ENCODE assay signal across 7 mouse cellular contexts in genomic region chr8:70628986-70629490, GRCm38 (mm10). TPM values are rescaled to one million over a fixed set of nuclear protein-coding genes. Genes with fewer than 3 reads are reported as not detected.
DNase-seq lines count a peak whose midpoint lies in the region; ATAC-seq lines count a peak whose summit lies in the region.

No protein-coding gene starts in this region.

- H3K9ac ChIP-seq in lung, embryonic 16.5 days (ENCODE audit: low read length), result peak overlapping the region; percentile 32; the same call in 1 of the 2 replicates
- H3K9ac ChIP-seq in forebrain, embryonic 15.5 days (replicated peaks), result peak overlapping the region; percentile 45
- peak overlapping the region; percentile 70 for H3K9ac ChIP-seq in limb, embryonic 13.5 days
- H3K9ac ChIP-seq in stomach, embryonic 14.5 days (replicated peaks; ENCODE audit: low read depth, low read length), result no peak overlapping the region; the same call in 1 of the 2 replicates

- no peak overlapping the region for H3K27ac ChIP-seq in lung, embryonic 16.5 days (ENCODE audit: low read length)
- peak overlapping the region; percentile 47 for H3K27ac ChIP-seq in forebrain, embryonic 15.5 days (replicated peaks)
- peak overlapping the region; percentile 22; the same call in 1 of the 2 replicates for H3K27ac ChIP-seq in limb, embryonic 13.5 days
- no peak overlapping the region for H3K27ac ChIP-seq in stomach, embryonic 14.5 days (ENCODE audit: low read length)

- DNase-seq in lung, postnatal 14 days, result no peak
- DNase-seq in spleen, postnatal 14 days (ENCODE audit: low spot score in 2 of 2), result no peak
- no peak for DNase-seq in frontal cortex, adult 2 months (ENCODE audit: extremely low spot score in 1 of 2, low spot score in 1 of 2)

- no peak for ATAC-seq in lung, embryonic 16.5 days (ENCODE audit: low read depth)
- no peak for ATAC-seq in forebrain, embryonic 15.5 days (replicated peaks)
- no peak for ATAC-seq in limb, embryonic 13.5 days (ENCODE audit: low FRiP score, low read depth)
- no peak for ATAC-seq in stomach, embryonic 14.5 days (ENCODE audit: insufficient number of reproducible peaks, insufficient read depth, low FRiP score, low read depth)

- H3K4me3 ChIP-seq in lung, embryonic 16.5 days (ENCODE audit: low read length), result peak overlapping the region; percentile 44
- H3K4me3 ChIP-seq in forebrain, embryonic 15.5 days, result peak overlapping the region; percentile 46
- H3K4me3 ChIP-seq in limb, embryonic 13.5 days, result peak overlapping the region; percentile 53
- H3K4me3 ChIP-seq in stomach, embryonic 14.5 days (ENCODE audit: low read depth, low read length), result peak overlapping the region; percentile 33

- WGBS in lung, embryonic 16.5 days, result 51% methylated on average over 7 of the region's 7 CpGs
- 63% methylated on average over 7 of the region's 7 CpGs for WGBS in forebrain, embryonic 15.5 days
- 57% methylated on average over 7 of the region's 7 CpGs for WGBS in limb, embryonic 13.5 days
- WGBS in stomach, embryonic 14.5 days, result 48% methylated on average over 7 of the region's 7 CpGs

- peaks cover 21% of the 10 kb centered on the region for H3K4me1 ChIP-seq in lung, embryonic 16.5 days (replicated peaks; ENCODE audit: control insufficient read depth, insufficient read depth, low read length)
- peaks cover 23% of the 10 kb centered on the region for H3K4me1 ChIP-seq in forebrain, embryonic 15.5 days
- H3K4me1 ChIP-seq in limb, embryonic 13.5 days, result peaks cover 39% of the 10 kb centered on the region
- peaks cover 19% of the 10 kb centered on the region for H3K4me1 ChIP-seq in stomach, embryonic 14.5 days (ENCODE audit: control insufficient read depth, insufficient read depth, low read length)

- no peaks in the 10 kb centered on the region for H3K36me3 ChIP-seq in lung, embryonic 16.5 days (ENCODE audit: control insufficient read depth, insufficient read depth, low read length)
- no peaks in the 10 kb centered on the region for H3K36me3 ChIP-seq in forebrain, embryonic 15.5 days
- no peaks in the 10 kb centered on the region for H3K36me3 ChIP-seq in limb, embryonic 13.5 days
- no peaks in the 10 kb centered on the region for H3K36me3 ChIP-seq in stomach, embryonic 14.5 days (ENCODE audit: control insufficient read depth, insufficient read depth, low read length)

- no peaks in the 10 kb centered on the region for H3K27me3 ChIP-seq in lung, embryonic 16.5 days (ENCODE audit: control insufficient read depth, insufficient read depth, low read depth, low read length)
- H3K27me3 ChIP-seq in forebrain, embryonic 15.5 days, result 0 out of 2 replicates have a peak, but pooled peaks cover 6% of the 10 kb centered on the region
- peaks cover 14% of the 10 kb centered on the region for H3K27me3 ChIP-seq in limb, embryonic 13.5 days
- no peaks in the 10 kb centered on the region for H3K27me3 ChIP-seq in stomach, embryonic 14.5 days (ENCODE audit: control insufficient read depth, insufficient read depth, low read length)

- peak overlapping the region; percentile 63 for H3K4me2 ChIP-seq in lung, embryonic 16.5 days (ENCODE audit: low read depth, low read length)
- H3K4me2 ChIP-seq in forebrain, embryonic 15.5 days (replicated peaks), result peak overlapping the region; percentile 56
- H3K4me2 ChIP-seq in limb, embryonic 13.5 days (replicated peaks), result peak overlapping the region; percentile 77
- H3K4me2 ChIP-seq in stomach, embryonic 14.5 days (replicated peaks; ENCODE audit: low read depth, low read length), result peak overlapping the region; percentile 67

- no peaks in the 10 kb centered on the region for H3K9me3 ChIP-seq in lung, embryonic 16.5 days (ENCODE audit: control insufficient read depth, low read length)
- H3K9me3 ChIP-seq in forebrain, embryonic 15.5 days, result no peaks in the 10 kb centered on the region
- H3K9me3 ChIP-seq in limb, embryonic 13.5 days, result no peaks in the 10 kb centered on the region
- H3K9me3 ChIP-seq in stomach, embryonic 14.5 days (ENCODE audit: control insufficient read depth, low read depth, low read length), result no peaks in the 10 kb centered on the region

RNA-seq across cellular contexts. Expression of gene Gdf15, which starts 3.2 kb away (rescaled TPM):
- 0.45 and 0.60 TPM in 2 replicates for polyA plus RNA-seq in lung, embryonic 16.5 days (2015; fragmentation: Nextera tagmentation; extraction: Ambion mirVana)
- not detected in 2 replicates for polyA plus RNA-seq in forebrain, embryonic 15.5 days (2015; fragmentation: Nextera tagmentation; extraction: Ambion mirVana)
- polyA plus RNA-seq in limb, embryonic 13.5 days (2015; fragmentation: Nextera tagmentation; extraction: Ambion mirVana), result 0.18 TPM in 1 of 2 replicates, not detected in the other
- polyA plus RNA-seq in stomach, embryonic 14.5 days (2014; fragmentation: Nextera tagmentation; extraction: Ambion mirVana), result 0.17 and 0.24 TPM in 2 replicates
- 0.15 and 0.20 TPM in 2 replicates for polyA plus RNA-seq in frontal cortex, adult 2 months (2012; rRNA removed)

RNA-seq across cellular contexts. Expression of gene Lrrc25, which starts 13.1 kb away (rescaled TPM):
- polyA plus RNA-seq in lung, embryonic 16.5 days (2015; fragmentation: Nextera tagmentation; extraction: Ambion mirVana), result 2.0 and 3.2 TPM in 2 replicates
- 0.74 and 1.3 TPM in 2 replicates for polyA plus RNA-seq in forebrain, embryonic 15.5 days (2015; fragmentation: Nextera tagmentation; extraction: Ambion mirVana)
- 1.9 and 2.3 TPM in 2 replicates for polyA plus RNA-seq in limb, embryonic 13.5 days (2015; fragmentation: Nextera tagmentation; extraction: Ambion mirVana)
- 1.9 and 2.9 TPM in 2 replicates for polyA plus RNA-seq in stomach, embryonic 14.5 days (2014; fragmentation: Nextera tagmentation; extraction: Ambion mirVana)
- polyA plus RNA-seq in frontal cortex, adult 2 months (2012; rRNA removed), result 0.78 and 0.86 TPM in 2 replicates

RNA-seq across cellular contexts. Expression of gene Ssbp4, which starts 20.4 kb away (rescaled TPM):
- polyA plus RNA-seq in lung, embryonic 16.5 days (2015; fragmentation: Nextera tagmentation; extraction: Ambion mirVana), result 106 and 108 TPM in 2 replicates
- 114 TPM in 2 replicates for polyA plus RNA-seq in forebrain, embryonic 15.5 days (2015; fragmentation: Nextera tagmentation; extraction: Ambion mirVana)
- 115 and 131 TPM in 2 replicates for polyA plus RNA-seq in limb, embryonic 13.5 days (2015; fragmentation: Nextera tagmentation; extraction: Ambion mirVana)
- 121 and 122 TPM in 2 replicates for polyA plus RNA-seq in stomach, embryonic 14.5 days (2014; fragmentation: Nextera tagmentation; extraction: Ambion mirVana)
- 266 and 276 TPM in 2 replicates for polyA plus RNA-seq in frontal cortex, adult 2 months (2012; rRNA removed)

RNA-seq across cellular contexts. Expression of gene Pgpep1, which starts 31.1 kb away (rescaled TPM):
- 43.6 and 46.7 TPM in 2 replicates for polyA plus RNA-seq in lung, embryonic 16.5 days (2015; fragmentation: Nextera tagmentation; extraction: Ambion mirVana)
- 63.6 and 70.2 TPM in 2 replicates for polyA plus RNA-seq in forebrain, embryonic 15.5 days (2015; fragmentation: Nextera tagmentation; extraction: Ambion mirVana)
- polyA plus RNA-seq in limb, embryonic 13.5 days (2015; fragmentation: Nextera tagmentation; extraction: Ambion mirVana), result 68.2 and 71.1 TPM in 2 replicates
- polyA plus RNA-seq in stomach, embryonic 14.5 days (2014; fragmentation: Nextera tagmentation; extraction: Ambion mirVana), result 67.7 and 70.8 TPM in 2 replicates
- polyA plus RNA-seq in frontal cortex, adult 2 months (2012; rRNA removed), result 17.2 and 25.8 TPM in 2 replicates

RNA-seq across cellular contexts. Expression of gene Isyna1, which starts 34.9 kb away (rescaled TPM):
- 118 and 121 TPM in 2 replicates for polyA plus RNA-seq in lung, embryonic 16.5 days (2015; fragmentation: Nextera tagmentation; extraction: Ambion mirVana)
- polyA plus RNA-seq in forebrain, embryonic 15.5 days (2015; fragmentation: Nextera tagmentation; extraction: Ambion mirVana), result 116 TPM in 2 replicates
- polyA plus RNA-seq in limb, embryonic 13.5 days (2015; fragmentation: Nextera tagmentation; extraction: Ambion mirVana), result 162 and 165 TPM in 2 replicates
- 81.3 and 82.4 TPM in 2 replicates for polyA plus RNA-seq in stomach, embryonic 14.5 days (2014; fragmentation: Nextera tagmentation; extraction: Ambion mirVana)
- 69.0 and 81.9 TPM in 2 replicates for polyA plus RNA-seq in frontal cortex, adult 2 months (2012; rRNA removed)

Comparison
In these comparisons a context has a peak if more than half of its experiments do, and no peak if none do; other contexts are left out.
1. H3K27ac ChIP-seq: peak in forebrain, embryonic 15.5 days (single experiment) and limb, embryonic 13.5 days (single experiment); none in lung, embryonic 16.5 days (single experiment) and stomach, embryonic 14.5 days (single experiment).
2. Peak in every context shown above with its lines, with median percentiles within 50 percentile points of each other: H3K4me2 ChIP-seq and H3K4me3 ChIP-seq.